Mouse (Mus musculus) liver, embryonic 16.5 days (tissue): ENCODE results near the gene Ermap. TPM values are rescaled to one million over a fixed set of nuclear protein-coding genes. Genes with fewer than 3 reads are reported as not detected.

Source experiments
- ATAC-seq: fragments of 200-750 bp; cut with Nextera tagmentation; 2 replicates; pipeline ENCODE4 v1.8.0; 2017; ENCODE audit warnings: low read depth, mild to moderate bottlenecking, moderate number of reproducible peaks, moderate library complexity
- H3K27ac ChIP-seq: fragments of 300-500 bp; sonication (generic); 2 replicates; pipeline ENCODE4 v1.5.1; 2014; ENCODE audit warnings: mild to moderate bottlenecking, low read length
- H3K27me3 ChIP-seq: fragments of 300-500 bp; sonication (generic); 2 replicates; pipeline ENCODE4 v1.6.1; 2014; ENCODE audit warnings: low read depth, low read length, mixed read lengths; ENCODE audit not compliant: control insufficient read depth, insufficient read depth
- H3K36me3 ChIP-seq: fragments of 300-500 bp; sonication (generic); 2 replicates; pipeline ENCODE4 v1.6.1; 2014; ENCODE audit warnings: mild to moderate bottlenecking; ENCODE audit not compliant: control insufficient read depth, insufficient read depth
- H3K4me1 ChIP-seq: fragments of 300-500 bp; sonication (generic); 2 replicates; pipeline ENCODE4 v1.6.1; 2014; ENCODE audit warnings: low read depth, low read length, mixed read lengths; ENCODE audit not compliant: control insufficient read depth
- H3K4me2 ChIP-seq: fragments of 300-500 bp; sonication (generic); 2 replicates; pipeline ENCODE4 v1.6.1; 2014; ENCODE audit warnings: low read depth, low read length, mixed read lengths
- H3K4me3 ChIP-seq: fragments of 300-500 bp; sonication (generic); 2 replicates; pipeline ENCODE4 v1.5.1; 2014; ENCODE audit warnings: low read depth, mild to moderate bottlenecking, low read length
- H3K9ac ChIP-seq: fragments of 300-500 bp; sonication (generic); 2 replicates; pipeline ENCODE4 v1.6.1; 2014; ENCODE audit warnings: low read depth, low read length
- H3K9me3 ChIP-seq: fragments of 300-500 bp; sonication (generic); replicated peaks from 2 replicates; pipeline ENCODE4 v1.6.1; 2016; ENCODE audit warnings: low read length; ENCODE audit not compliant: control insufficient read depth
- WGBS: fragments of 180-500 bp; shearing (Covaris S2); extraction: QIAGEN DNeasy Blood & Tissue Kit; methylation state at CpG from one replicate; pipeline ENCODE4 v1.1.7; 2014; ENCODE audit not compliant: insufficient replicate concordance; 5-methylcytosine and 5-hydroxymethylcytosine counted together
- polyA plus RNA-seq: library from polyadenylated mRNA; unstranded; fragments of >200 nt; fragmentation: Nextera tagmentation; extraction: Ambion mirVana; gene quantifications from 2 replicates; pipeline ENCODE4 v1.2.1, GENCODE M21; 2015

Gene Ermap
- polyA plus RNA-seq, 1 experiment from 2014 or later, result 359 TPM

DNA sequence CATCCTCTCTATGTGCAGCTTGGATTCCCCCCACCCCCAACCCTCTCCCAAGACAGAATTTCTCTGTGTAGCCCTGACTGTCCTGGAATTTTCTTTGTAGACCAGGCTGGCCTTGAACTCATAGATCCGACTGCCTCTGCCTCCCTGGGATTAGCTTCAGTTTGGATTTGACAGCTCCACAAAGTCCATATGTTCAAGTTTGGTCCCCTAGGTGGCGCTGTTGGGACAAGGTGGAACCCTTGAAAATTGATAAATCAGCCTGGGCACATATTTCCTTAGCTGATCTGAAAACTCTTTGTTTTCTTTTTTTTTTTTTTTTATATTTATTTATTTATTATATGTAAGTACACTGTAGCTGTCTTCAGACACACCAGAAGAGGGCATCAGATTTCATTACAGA lies 32.6 kb downstream of the Ermap start:
- no peak overlapping the region for H3K4me2 ChIP-seq
- H3K27ac ChIP-seq, result no peak overlapping the region
- H3K36me3 ChIP-seq, result no peaks in the 10 kb centered on the region
- H3K4me1 ChIP-seq, result no peaks in the 10 kb centered on the region
- H3K9ac ChIP-seq, result no peak overlapping the region
- 11% methylated on average over 2 of the region's 2 CpGs for WGBS
- ATAC-seq, result no peak
- no peaks in the 10 kb centered on the region for H3K9me3 ChIP-seq
- H3K4me3 ChIP-seq, result no peak overlapping the region
- no peaks in the 10 kb centered on the region for H3K27me3 ChIP-seq

DNA sequence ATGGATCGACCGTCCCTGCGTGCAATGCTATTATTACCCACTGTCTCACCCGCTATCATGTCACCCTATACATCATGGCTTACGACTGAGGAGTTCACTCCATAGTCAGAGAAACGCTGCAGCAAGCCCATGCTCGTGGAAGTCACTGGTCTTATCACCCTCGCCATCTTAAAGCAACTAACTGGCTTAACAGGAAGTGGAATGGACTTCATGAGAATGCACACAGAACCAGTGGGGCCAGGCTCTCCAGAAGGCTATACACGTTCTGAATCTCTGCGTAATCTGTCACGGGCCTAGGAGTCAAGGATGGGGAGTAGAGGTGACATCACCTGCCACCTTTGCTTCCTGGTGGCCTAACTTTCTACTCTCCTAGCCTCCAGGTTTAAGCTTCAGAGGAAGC lies 41.1 kb downstream of the Ermap start:
- no peak overlapping the region for H3K4me2 ChIP-seq
- 0 out of 2 replicates have a peak, but pooled peaks cover 1% of the 10 kb centered on the region for H3K27me3 ChIP-seq
- no peaks in the 10 kb centered on the region for H3K36me3 ChIP-seq
- no peak overlapping the region for H3K27ac ChIP-seq
- H3K4me1 ChIP-seq, result no peaks in the 10 kb centered on the region
- no peak overlapping the region for H3K4me3 ChIP-seq
- ATAC-seq, result no peak
- WGBS, result 55% methylated on average over 11 of the region's 11 CpGs
- H3K9me3 ChIP-seq, result no peaks in the 10 kb centered on the region
- H3K9ac ChIP-seq, result no peak overlapping the region

DNA sequence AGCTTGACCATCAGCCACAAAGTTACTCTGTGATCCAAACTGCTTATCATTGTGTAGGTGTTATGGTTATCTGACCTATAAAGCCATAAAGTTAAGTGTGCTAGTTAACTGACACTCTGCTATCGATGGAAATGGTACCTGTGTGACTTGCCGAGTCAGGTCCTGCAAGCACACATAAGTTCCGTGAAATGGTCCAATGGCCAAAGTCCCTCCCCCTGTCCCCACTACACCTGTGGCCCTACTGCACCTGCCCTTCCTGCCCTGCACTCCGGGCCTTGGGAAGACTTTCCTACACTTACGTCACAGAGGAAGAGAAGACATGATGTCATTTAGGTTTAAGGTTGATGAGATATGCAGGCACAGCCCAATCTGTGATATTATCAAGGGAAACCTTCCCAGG lies 42.5 kb downstream of the Ermap start:
- Histone ChIP-seq H3K9me3 (no peaks in the 10 kb centered on the region), H3K27me3 (0 out of 2 replicates have a peak, but pooled peaks cover 2% of the 10 kb centered on the region), H3K9ac (no peak overlapping the region), H3K4me3 (no peak overlapping the region), H3K4me2 (no peak overlapping the region), H3K4me1 (peaks cover 2% of the 10 kb centered on the region; the same call in 1 of the 2 replicates), H3K36me3 (no peaks in the 10 kb centered on the region), H3K27ac (no peak overlapping the region)
- ATAC-seq, result no peak
- 66% methylated on average over 5 of the region's 5 CpGs for WGBS

DNA sequence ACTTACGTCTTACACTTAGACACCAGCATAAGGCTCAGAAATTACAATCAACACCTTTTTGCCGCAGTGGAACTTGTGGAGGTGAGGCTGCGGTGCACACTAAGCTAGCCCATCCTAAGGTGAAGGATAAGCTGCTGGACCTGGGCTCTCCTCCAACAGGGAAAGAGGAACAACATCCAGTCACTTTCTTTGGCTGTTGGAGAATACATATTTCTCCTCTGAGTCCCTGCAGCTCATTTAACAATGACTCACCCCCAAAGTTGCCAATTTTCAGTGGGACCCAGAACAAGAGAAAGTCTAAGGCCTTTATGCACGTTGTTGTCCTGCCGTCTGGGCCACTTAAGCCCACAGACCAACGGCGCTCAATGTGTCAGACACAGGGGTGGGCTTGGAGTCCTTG lies 43.0 kb downstream of the Ermap start:
- Histone ChIP-seq H3K9me3 (no peaks in the 10 kb centered on the region), H3K9ac (no peak overlapping the region), H3K27ac (no peak overlapping the region), H3K27me3 (0 out of 2 replicates have a peak, but pooled peaks cover 2% of the 10 kb centered on the region), H3K36me3 (no peaks in the 10 kb centered on the region), H3K4me1 (peaks cover 5% of the 10 kb centered on the region), H3K4me2 (no peak overlapping the region), H3K4me3 (no peak overlapping the region)
- WGBS, result 74% methylated on average over 7 of the region's 7 CpGs
- no peak for ATAC-seq

DNA sequence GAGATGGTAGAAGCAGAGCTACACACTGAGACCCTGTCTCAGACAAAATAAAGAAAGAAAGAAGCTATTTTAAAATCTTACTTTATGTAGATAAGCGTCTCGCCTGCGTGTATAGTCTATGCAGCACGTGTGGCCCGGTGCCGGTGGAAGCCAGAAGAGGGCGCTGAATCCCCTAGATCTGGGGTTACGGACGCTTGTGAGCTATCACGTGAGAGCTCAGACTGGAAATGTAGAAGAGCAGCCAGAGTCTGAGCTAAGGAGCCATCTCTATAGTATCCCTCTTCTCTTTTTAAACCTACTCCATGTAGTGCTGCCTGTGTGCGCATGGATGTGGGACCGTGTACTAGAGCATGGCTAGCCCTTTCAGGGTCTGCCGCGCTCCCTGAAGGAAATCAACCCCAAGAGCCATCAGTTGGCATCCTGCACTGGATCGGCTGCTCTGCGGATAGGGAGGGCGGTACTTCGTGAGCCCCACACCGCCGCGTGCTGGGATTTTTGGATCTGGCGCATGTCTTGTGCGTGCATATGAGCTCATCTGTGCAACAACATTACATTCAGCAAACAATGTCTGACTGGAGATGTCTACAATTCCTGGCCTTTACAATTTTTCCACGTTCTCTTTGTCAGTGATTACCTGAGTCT lies 47.5 kb downstream of the Ermap start:
- Histone ChIP-seq H3K27ac (no peak overlapping the region), H3K27me3 (0 out of 2 replicates have a peak, but pooled peaks cover 2% of the 10 kb centered on the region), H3K4me1 (peaks cover 5% of the 10 kb centered on the region), H3K4me2 (peak overlapping the region; percentile 6; the same call in 1 of the 2 replicates), H3K9ac (no peak overlapping the region), H3K4me3 (no peak overlapping the region), H3K36me3 (peaks cover 10% of the 10 kb centered on the region), H3K9me3 (no peaks in the 10 kb centered on the region)
- WGBS, result 24% methylated on average over 24 of the region's 24 CpGs
- ATAC-seq, result no peak

DNA sequence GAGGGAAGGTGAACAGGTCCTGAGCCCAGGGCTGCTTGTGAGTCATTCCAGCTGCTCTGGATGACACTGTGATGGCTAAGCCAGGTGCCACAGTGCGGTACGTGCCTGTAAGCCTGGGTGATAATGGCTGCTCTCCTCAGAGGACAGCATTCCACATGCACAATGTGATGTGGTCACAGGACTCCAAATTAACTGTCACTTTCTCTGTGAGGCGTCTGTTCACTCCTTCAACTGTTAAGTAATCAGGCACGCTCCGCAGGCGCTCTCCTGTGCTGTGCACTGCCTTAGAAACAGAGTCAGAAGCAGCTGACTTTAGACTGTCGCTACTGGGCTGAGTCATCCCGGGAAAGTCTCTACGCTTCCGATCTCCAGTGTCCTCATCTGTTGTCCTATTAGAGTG lies 48.6 kb downstream of the Ermap start:
- ATAC-seq, result no peak
- H3K9me3 ChIP-seq, result no peaks in the 10 kb centered on the region
- no peak overlapping the region for H3K4me3 ChIP-seq
- H3K27ac ChIP-seq, result no peak overlapping the region
- no peak overlapping the region for H3K4me2 ChIP-seq
- no peak overlapping the region for H3K9ac ChIP-seq
- WGBS, result 59% methylated on average over 10 of the region's 10 CpGs
- H3K27me3 ChIP-seq, result 0 out of 2 replicates have a peak, but pooled peaks cover 2% of the 10 kb centered on the region
- peaks cover 5% of the 10 kb centered on the region for H3K4me1 ChIP-seq
- H3K36me3 ChIP-seq, result peaks cover 22% of the 10 kb centered on the region

DNA sequence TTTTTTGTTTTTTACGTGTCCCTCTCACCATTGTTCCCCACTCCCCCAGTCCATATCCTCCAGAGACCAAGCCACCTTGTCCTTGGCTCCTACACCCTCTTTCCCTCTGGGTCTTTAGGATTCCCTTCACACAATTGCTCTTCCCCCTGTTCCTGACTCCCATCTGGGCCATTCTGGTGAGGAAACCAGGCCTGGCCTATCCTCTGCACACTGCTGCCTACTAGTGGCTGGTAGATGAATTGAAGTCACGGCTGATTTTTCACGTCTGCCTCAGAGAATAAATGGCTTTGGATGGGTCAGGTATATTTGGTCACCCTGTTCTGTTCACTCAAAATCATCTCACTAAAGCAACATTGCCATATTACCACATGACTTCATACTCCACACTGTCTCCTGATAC lies 49.7 kb downstream of the Ermap start:
- Histone ChIP-seq H3K27me3 (0 out of 2 replicates have a peak, but pooled peaks cover 2% of the 10 kb centered on the region), H3K4me1 (peaks cover 5% of the 10 kb centered on the region), H3K4me2 (no peak overlapping the region), H3K36me3 (peaks cover 32% of the 10 kb centered on the region), H3K4me3 (no peak overlapping the region), H3K27ac (no peak overlapping the region), H3K9ac (no peak overlapping the region), H3K9me3 (no peaks in the 10 kb centered on the region)
- 41% methylated on average over 3 of the region's 3 CpGs for WGBS
- no peak for ATAC-seq

DNA sequence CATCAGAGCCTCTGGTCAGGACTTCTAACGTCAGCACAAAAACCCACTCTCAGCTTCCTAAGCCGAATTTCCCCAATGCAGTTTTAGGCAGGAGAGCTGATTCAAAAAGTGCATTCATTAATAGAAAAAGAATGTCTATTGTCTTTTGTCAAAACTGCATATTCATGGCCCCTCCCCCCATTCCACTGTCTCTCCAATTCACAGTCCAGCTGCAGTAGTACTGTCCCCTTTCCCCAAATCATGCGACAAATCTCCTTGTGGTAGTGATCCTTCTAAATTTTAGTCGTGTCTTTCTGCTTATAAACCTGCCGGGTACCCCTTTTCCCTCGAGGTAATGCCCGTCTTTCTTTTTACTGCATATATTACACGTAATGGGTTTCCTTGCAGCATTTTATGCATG lies 51.0 kb downstream of the Ermap start:
- H3K9me3 ChIP-seq, result no peaks in the 10 kb centered on the region
- no peak overlapping the region for H3K27ac ChIP-seq
- WGBS, result 76% methylated on average over 8 of the region's 8 CpGs
- H3K4me1 ChIP-seq, result peaks cover 5% of the 10 kb centered on the region
- peaks cover 46% of the 10 kb centered on the region for H3K36me3 ChIP-seq
- 0 out of 2 replicates have a peak, but pooled peaks cover 1% of the 10 kb centered on the region for H3K27me3 ChIP-seq
- no peak for ATAC-seq
- H3K4me3 ChIP-seq, result no peak overlapping the region
- no peak overlapping the region for H3K9ac ChIP-seq
- no peak overlapping the region for H3K4me2 ChIP-seq

DNA sequence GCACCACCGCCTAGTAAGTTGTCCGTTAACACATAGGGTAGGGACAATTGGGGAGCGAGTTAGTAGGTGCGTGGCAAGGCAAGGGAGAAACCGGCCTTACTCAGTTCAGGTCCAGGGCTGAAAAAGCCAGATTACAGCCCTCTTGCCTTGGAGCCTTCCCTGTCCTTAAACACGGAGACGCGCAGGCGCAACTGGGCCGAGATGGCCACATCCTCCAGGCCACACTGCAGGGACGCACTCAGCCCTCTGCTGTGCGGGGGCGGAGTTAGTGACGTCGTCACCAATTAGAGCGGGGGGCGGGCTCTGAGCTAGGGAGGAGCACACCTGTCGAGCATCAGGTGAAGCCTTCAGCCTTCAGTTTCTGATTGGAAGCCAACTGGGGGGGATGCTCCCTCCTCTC lies 51.6 kb downstream of the Ermap start:
- H3K27ac ChIP-seq, result no peak overlapping the region
- peaks cover 5% of the 10 kb centered on the region for H3K4me1 ChIP-seq

More for the DNA sequence above, 51.6 kb downstream of the Ermap start:
- Histone ChIP-seq H3K4me3 (no peak overlapping the region), H3K27me3 (no peaks in the 10 kb centered on the region), H3K4me2 (no peak overlapping the region), H3K9ac (no peak overlapping the region), H3K9me3 (no peaks in the 10 kb centered on the region), H3K36me3 (peaks cover 52% of the 10 kb centered on the region)
- peak; percentile 70 for ATAC-seq
- WGBS, result 63% methylated on average over 18 of the region's 18 CpGs
